Comparison of ENCODE assay signal across 8 mouse cellular contexts in genomic region chr15:98633822-98634470, GRCm38 (mm10). TPM values are rescaled to one million over a fixed set of nuclear protein-coding genes. Genes with fewer than 3 reads are reported as not detected.
DNase-seq lines count a peak whose midpoint lies in the region; ATAC-seq lines count a peak whose summit lies in the region.

No protein-coding gene starts in this region.

- H3K9me3 ChIP-seq in lung, embryonic 16.5 days (ENCODE audit: control insufficient read depth, low read length), result no peaks in the 10 kb centered on the region
- no peaks in the 10 kb centered on the region for H3K9me3 ChIP-seq in hindbrain, embryonic 16.5 days (ENCODE audit: control insufficient read depth, low read length)
- no peaks in the 10 kb centered on the region for H3K9me3 ChIP-seq in midbrain, embryonic 16.5 days (replicated peaks; ENCODE audit: control insufficient read depth, low read length, poor library complexity, severe bottlenecking)

- peak overlapping the region; percentile 95 for H3K4me2 ChIP-seq in lung, embryonic 16.5 days (ENCODE audit: low read depth, low read length)
- H3K4me2 ChIP-seq in hindbrain, embryonic 16.5 days (ENCODE audit: low read length), result peak overlapping the region; percentile 84
- H3K4me2 ChIP-seq in midbrain, embryonic 16.5 days (ENCODE audit: low read length), result peak overlapping the region; percentile 69

- H3K27me3 ChIP-seq in lung, embryonic 16.5 days (ENCODE audit: control insufficient read depth, insufficient read depth, low read depth, low read length), result peaks cover 24% of the 10 kb centered on the region
- H3K27me3 ChIP-seq in hindbrain, embryonic 16.5 days (replicated peaks; ENCODE audit: control insufficient read depth, insufficient read depth, low read length), result peaks cover 4% of the 10 kb centered on the region
- no peaks in the 10 kb centered on the region for H3K27me3 ChIP-seq in midbrain, embryonic 16.5 days (ENCODE audit: control insufficient read depth, insufficient read depth, low read depth, low read length)

- ATAC-seq in lung, embryonic 16.5 days (ENCODE audit: low read depth), result no peak; the same call in 1 of the 2 replicates
- no peak; the same call in 1 of the 2 replicates for ATAC-seq in hindbrain, embryonic 16.5 days
- peak; percentile 3 for ATAC-seq in midbrain, embryonic 16.5 days

- no peaks in the 10 kb centered on the region for H3K36me3 ChIP-seq in lung, embryonic 16.5 days (ENCODE audit: control insufficient read depth, insufficient read depth, low read length)
- no peaks in the 10 kb centered on the region for H3K36me3 ChIP-seq in hindbrain, embryonic 16.5 days (ENCODE audit: control insufficient read depth, insufficient read depth, low read length)
- H3K36me3 ChIP-seq in midbrain, embryonic 16.5 days (ENCODE audit: control insufficient read depth, insufficient read depth, low read length), result no peaks in the 10 kb centered on the region

- H3K9ac ChIP-seq in lung, embryonic 16.5 days (ENCODE audit: low read length), result peak overlapping the region; percentile 84
- H3K9ac ChIP-seq in hindbrain, embryonic 16.5 days (ENCODE audit: low read depth, low read length), result peak overlapping the region; percentile 91
- peak overlapping the region; percentile 96 for H3K9ac ChIP-seq in midbrain, embryonic 16.5 days (ENCODE audit: low read depth, low read length)

- H3K27ac ChIP-seq in lung, embryonic 16.5 days (ENCODE audit: low read length), result peak overlapping the region; percentile 23; the same call in 1 of the 2 replicates
- H3K27ac ChIP-seq in hindbrain, embryonic 16.5 days (ENCODE audit: low read depth, low read length), result peak overlapping the region; percentile 93
- H3K27ac ChIP-seq in midbrain, embryonic 16.5 days (ENCODE audit: low read length), result peak overlapping the region; percentile 98

- peaks cover 34% of the 10 kb centered on the region for H3K4me1 ChIP-seq in lung, embryonic 16.5 days (replicated peaks; ENCODE audit: control insufficient read depth, insufficient read depth, low read length)
- H3K4me1 ChIP-seq in hindbrain, embryonic 16.5 days (ENCODE audit: control insufficient read depth, insufficient read depth, low read depth, low read length), result peaks cover 53% of the 10 kb centered on the region
- H3K4me1 ChIP-seq in midbrain, embryonic 16.5 days (ENCODE audit: control insufficient read depth, insufficient read depth, low read length), result peaks cover 39% of the 10 kb centered on the region

- H3K4me3 ChIP-seq in lung, embryonic 16.5 days (ENCODE audit: low read length), result peak overlapping the region; percentile 81
- H3K4me3 ChIP-seq in hindbrain, embryonic 16.5 days (ENCODE audit: low read length), result peak overlapping the region; percentile 75
- H3K4me3 ChIP-seq in midbrain, embryonic 16.5 days (ENCODE audit: low read depth, low read length), result peak overlapping the region; percentile 84

- WGBS in lung, embryonic 16.5 days, result under 1% methylated on average over 24 of the region's 25 CpGs
- 0% methylated on average over 24 of the region's 25 CpGs for WGBS in hindbrain, embryonic 16.5 days
- under 1% methylated on average over 25 of the region's 25 CpGs for WGBS in midbrain, embryonic 16.5 days

- DNase-seq in lung, postnatal 25 days (ENCODE audit: low spot score), result no peak
- peak; percentile 56 for DNase-seq in cerebellum, adult 9-10 months
- no peak for DNase-seq in layer of hippocampus, adult 8-10 months (ENCODE audit: low spot score in 2 of 2)
- no peak for DNase-seq in spleen, adult 12 weeks (ENCODE audit: low spot score)
- no peak for DNase-seq in layer of hippocampus, postnatal 25 days (ENCODE audit: extremely low spot score in 1 of 2, low spot score in 1 of 2)

RNA-seq across cellular contexts. Expression of gene Cacnb3, which starts 3.3 kb away (rescaled TPM):
- 21.9 and 22.7 TPM in 2 replicates for polyA plus RNA-seq in lung, embryonic 16.5 days (2015; fragmentation: Nextera tagmentation; extraction: Ambion mirVana)
- 129 and 141 TPM in 2 replicates for polyA plus RNA-seq in hindbrain, embryonic 16.5 days (2015; fragmentation: Nextera tagmentation; extraction: Ambion mirVana)
- 198 and 205 TPM in 2 replicates for polyA plus RNA-seq in midbrain, embryonic 16.5 days (2015; fragmentation: Nextera tagmentation; extraction: Ambion mirVana)
- total RNA-seq in layer of hippocampus, adult 8-10 months (2022), result 100 to 1,000 TPM; 163 to 193 (median 176) TPM
- 100 to 1,000 TPM; 189 to 209 TPM for total RNA-seq in layer of hippocampus, postnatal 25 days (2021)

RNA-seq across cellular contexts. Expression of gene Adcy6, which starts 24.1 kb away (rescaled TPM):
- 21.5 and 21.7 TPM in 2 replicates for polyA plus RNA-seq in lung, embryonic 16.5 days (2015; fragmentation: Nextera tagmentation; extraction: Ambion mirVana)
- 9.1 and 10.1 TPM in 2 replicates for polyA plus RNA-seq in hindbrain, embryonic 16.5 days (2015; fragmentation: Nextera tagmentation; extraction: Ambion mirVana)
- 9.9 and 10.2 TPM in 2 replicates for polyA plus RNA-seq in midbrain, embryonic 16.5 days (2015; fragmentation: Nextera tagmentation; extraction: Ambion mirVana)
- total RNA-seq in layer of hippocampus, adult 8-10 months (2022), result 10 to 100 TPM; 47.3 to 58.6 (median 52.2) TPM
- 10 to 100 TPM; 45.1 to 45.8 TPM for total RNA-seq in layer of hippocampus, postnatal 25 days (2021)

RNA-seq across cellular contexts. Expression of gene Ddx23, which starts 28.7 kb away (rescaled TPM):
- polyA plus RNA-seq in lung, embryonic 16.5 days (2015; fragmentation: Nextera tagmentation; extraction: Ambion mirVana), result 21.6 and 24.0 TPM in 2 replicates
- polyA plus RNA-seq in hindbrain, embryonic 16.5 days (2015; fragmentation: Nextera tagmentation; extraction: Ambion mirVana), result 17.8 and 19.7 TPM in 2 replicates
- polyA plus RNA-seq in midbrain, embryonic 16.5 days (2015; fragmentation: Nextera tagmentation; extraction: Ambion mirVana), result 17.8 and 18.9 TPM in 2 replicates
- total RNA-seq in layer of hippocampus, adult 8-10 months (2022), result 10 to 100 TPM; 76.3 to 89.4 (median 85.9) TPM
- 10 to 100 TPM; 75.8 to 79.9 TPM for total RNA-seq in layer of hippocampus, postnatal 25 days (2021)

RNA-seq across cellular contexts. Expression of gene Rnd1, which starts 43.3 kb away (rescaled TPM):
- 0.68 and 0.92 TPM in 2 replicates for polyA plus RNA-seq in lung, embryonic 16.5 days (2015; fragmentation: Nextera tagmentation; extraction: Ambion mirVana)
- 12.6 and 16.7 TPM in 2 replicates for polyA plus RNA-seq in hindbrain, embryonic 16.5 days (2015; fragmentation: Nextera tagmentation; extraction: Ambion mirVana)
- polyA plus RNA-seq in midbrain, embryonic 16.5 days (2015; fragmentation: Nextera tagmentation; extraction: Ambion mirVana), result 15.5 and 19.8 TPM in 2 replicates
- 1 to 10 TPM; 6.3 to 8.7 (median 7.3) TPM for total RNA-seq in layer of hippocampus, adult 8-10 months (2022)
- 1 to 10 TPM; 8.3 to 9.4 TPM for total RNA-seq in layer of hippocampus, postnatal 25 days (2021)

Comparison
In these comparisons a context has a peak if more than half of its experiments do, and no peak if none do; other contexts are left out.
1. H3K27ac ChIP-seq: peak in every context shown above with its lines; median percentile 98 in midbrain, embryonic 16.5 days; 93 in hindbrain, embryonic 16.5 days; 23 in lung, embryonic 16.5 days.